Mouse (Mus musculus) bone marrow macrophage, adult 2 months (primary cell): Measurements from ENCODE around the gene Zbtb4.

ENCODE experiments used
- CTCF ChIP-seq: IDR thresholded peaks from 2 replicates; pipeline ENCODE4 v1.5.1; 2012; ENCODE audit warnings: low read depth, mild to moderate bottlenecking, low read length, moderate library complexity
- POLR2A ChIP-seq: IDR thresholded peaks from 2 replicates; pipeline ENCODE4 v1.6.1; 2012; ENCODE audit warnings: mild to moderate bottlenecking, low read depth, low read length, borderline replicate concordance

DNA sequence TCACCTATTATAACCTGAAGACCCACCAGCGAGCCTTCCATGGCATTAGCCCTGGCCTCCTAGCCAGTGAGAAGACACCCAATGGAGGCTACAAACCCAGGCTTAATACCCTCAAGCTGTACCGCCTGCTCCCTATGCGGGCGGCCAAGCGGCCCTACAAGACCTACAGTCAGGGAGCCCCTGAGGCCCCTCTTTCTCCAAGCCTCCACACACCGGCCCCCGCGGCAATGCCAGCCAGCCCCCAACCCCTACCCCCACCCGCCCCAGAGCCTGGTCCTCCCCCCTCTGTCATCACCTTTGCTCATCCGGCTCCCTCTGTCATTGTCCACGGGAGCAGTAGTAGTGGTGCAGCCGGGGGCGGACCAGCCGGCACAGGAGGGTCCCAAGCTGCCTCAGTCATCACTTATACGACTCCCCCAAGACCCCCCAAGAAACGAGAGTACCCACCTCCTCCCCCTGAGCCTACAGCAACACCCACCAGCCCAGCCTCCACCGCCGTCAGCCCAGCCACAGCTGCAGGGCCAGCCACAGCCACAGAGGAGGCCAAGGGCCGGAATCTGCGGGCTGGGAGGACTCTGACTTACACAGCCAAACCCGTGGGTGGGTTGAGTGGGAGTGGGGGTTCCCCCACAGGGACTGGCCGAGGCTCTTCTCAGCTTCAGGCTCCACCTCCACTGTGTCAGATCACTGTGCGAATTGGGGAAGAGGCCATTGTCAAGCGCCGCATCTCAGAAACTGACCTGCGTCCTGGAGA is 12.0 kb downstream of the Zbtb4 start:
- TF ChIP-seq CTCF: no peak
- no peak for TF ChIP-seq POLR2A
